Mouse (Mus musculus): Measurements from ENCODE around the gene Ptprcap. TPM values are rescaled to one million over a fixed set of nuclear protein-coding genes. Genes with fewer than 3 reads are reported as not detected.

The Ptprcap gene
- total RNA-seq, 2 experiments from 2014 or later: 1.6 to 2.2 TPM

Other genes starting within 250 kb of the Ptprcap start
- 10 to 100 TPM; 15.7 to 16.2 TPM for gene Tcirg1, start 246.5 kb upstream of the Ptprcap start, total RNA-seq (2021)
- 100 to 1,000 TPM; 358 to 371 TPM for gene Ndufs8, start 240.8 kb upstream of the Ptprcap start, total RNA-seq (2021)
- gene Aldh3b1, start 223.8 kb upstream of the Ptprcap start, total RNA-seq (2021): 1 to 10 TPM; 2.6 to 2.7 TPM
- 10 to 100 TPM; 19.7 to 24.5 TPM for gene Unc93b1, start 218.4 kb upstream of the Ptprcap start, total RNA-seq (2021)
- gene Aldh3b3, start 195.0 kb upstream of the Ptprcap start, total RNA-seq (2021): under 1 TPM; 0.10 to 0.24 TPM
- under 1 TPM; 0.32 to 0.72 TPM for gene Aldh3b2, start 181.3 kb upstream of the Ptprcap start, total RNA-seq (2021)
- gene Acy3, start 167.0 kb upstream of the Ptprcap start, total RNA-seq (2021): 10 to 100 TPM; 12.8 to 13.4 TPM
- gene Tbx10, start 160.9 kb upstream of the Ptprcap start, total RNA-seq (2021): not detected
- 10 to 100 TPM; 61.2 to 71.2 TPM for gene Nudt8, start 153.0 kb upstream of the Ptprcap start, total RNA-seq (2021)
- 1 to 10 TPM; 1.4 to 1.6 TPM for gene Gm49405, start 153.0 kb upstream of the Ptprcap start, total RNA-seq (2021)
- gene Doc2g, start 150.3 kb upstream of the Ptprcap start, total RNA-seq (2021): 100 to 1,000 TPM; 102 to 103 TPM
- gene Ndufv1, start 140.8 kb upstream of the Ptprcap start, total RNA-seq (2021): 100 to 1,000 TPM; 960 to 987 TPM
- 100 to 1,000 TPM; 270 to 278 TPM for gene Gstp1, start 115.6 kb upstream of the Ptprcap start, total RNA-seq (2021)
- gene Gstp2, start 107.6 kb upstream of the Ptprcap start, total RNA-seq (2021): 10 to 100 TPM; 87.3 to 90.7 TPM
- gene Gstp3, start 94.0 kb upstream of the Ptprcap start, total RNA-seq (2021): not detected
- not detected for gene Cabp2, start 72.0 kb upstream of the Ptprcap start, total RNA-seq (2021)
- 10 to 100 TPM; 21.9 to 26.3 TPM for gene Cdk2ap2, start 56.4 kb upstream of the Ptprcap start, total RNA-seq (2021)
- gene Pitpnm1, start 53.6 kb upstream of the Ptprcap start, total RNA-seq (2021): 10 to 100 TPM; 30.8 to 32.8 TPM
- 10 to 100 TPM; 47.7 to 62.6 TPM for gene Aip, start 27.7 kb upstream of the Ptprcap start, total RNA-seq (2021)
- gene Gpr152, start 13.8 kb upstream of the Ptprcap start, total RNA-seq (2021): not detected
- gene Cabp4, start 9.6 kb upstream of the Ptprcap start, total RNA-seq (2021): not detected
- gene Coro1b, start 5.0 kb upstream of the Ptprcap start, total RNA-seq (2021): 10 to 100 TPM; 87.2 to 90.7 TPM
- gene Rps6kb2, start 9.8 kb downstream of the Ptprcap start, total RNA-seq (2021): 10 to 100 TPM; 22.4 to 24.3 TPM
- 10 to 100 TPM; 40.2 to 53.6 TPM for gene Carns1, start 21.9 kb downstream of the Ptprcap start, total RNA-seq (2021)
- 1 to 10 TPM; 2.6 to 2.9 TPM for gene Tbc1d10c, start 37.7 kb downstream of the Ptprcap start, total RNA-seq (2021)
- gene Ppp1ca, start 38.5 kb downstream of the Ptprcap start, total RNA-seq (2021): 100 to 1,000 TPM; 420 to 454 TPM
- 1 to 10 TPM; 6.0 to 8.6 TPM for gene Rad9a, start 48.1 kb downstream of the Ptprcap start, total RNA-seq (2021)
- 1 to 10 TPM; 1.6 to 2.5 TPM for gene Clcf1, start 60.6 kb downstream of the Ptprcap start, total RNA-seq (2021)
- not detected for gene AC109138.7, start 60.8 kb downstream of the Ptprcap start, total RNA-seq (2021)
- gene Pold4, start 78.3 kb downstream of the Ptprcap start, total RNA-seq (2021): 10 to 100 TPM; 10.7 to 13.5 TPM
- gene Ssh3, start 115.6 kb downstream of the Ptprcap start, total RNA-seq (2021): 10 to 100 TPM in 1 of 2 experiments, 1 to 10 TPM in 1; 10.0 to 12.0 TPM
- 1 to 10 TPM in 1 of 2 experiments, under 1 TPM in 1; 0.98 to 1.5 TPM for gene Ankrd13d, start 129.5 kb downstream of the Ptprcap start, total RNA-seq (2021)
- gene Grk2, start 152.6 kb downstream of the Ptprcap start, total RNA-seq (2021): 10 to 100 TPM; 51.4 to 57.2 TPM
- 10 to 100 TPM; 50.4 to 54.4 TPM for gene Kdm2a, start 244.7 kb downstream of the Ptprcap start, total RNA-seq (2021)